Mouse (Mus musculus) embryonic facial prominence, embryonic 11.5 days (tissue): ENCODE measurements around the gene Ppfia4. TPM values are rescaled to one million over a fixed set of nuclear protein-coding genes. Genes with fewer than 3 reads are reported as not detected.

Source experiments
- ATAC-seq: fragments of 200-750 bp; cut with Nextera tagmentation; replicated peaks from 2 replicates; pipeline ENCODE4 v1.8.0; 2017; ENCODE audit warnings: low read depth; ENCODE audit not compliant: insufficient number of reproducible peaks, low FRiP score, low TSS enrichment
- DNase-seq: peaks from one replicate; pipeline ENCODE4 v3.0.0-alpha.2; 2015; ENCODE audit warnings: low spot score
- H3K27ac ChIP-seq: fragments of 300-500 bp; sonication (generic); replicated peaks from 2 replicates; pipeline ENCODE4 v1.5.1; 2014; ENCODE audit warnings: mild to moderate bottlenecking, low read depth, low read length, control low read depth
- H3K27me3 ChIP-seq: fragments of 300-500 bp; sonication (generic); 2 replicates; pipeline ENCODE4 v1.6.1; 2014; ENCODE audit warnings: mild to moderate bottlenecking, low read length, moderate library complexity, mixed read lengths; ENCODE audit not compliant: control insufficient read depth, insufficient read depth
- H3K36me3 ChIP-seq: fragments of 300-500 bp; sonication (generic); replicated peaks from 2 replicates; pipeline ENCODE4 v1.6.1; 2014; ENCODE audit warnings: low read depth, mild to moderate bottlenecking, low read length, moderate library complexity, mixed read lengths; ENCODE audit not compliant: control insufficient read depth, insufficient read depth
- H3K4me1 ChIP-seq: fragments of 300-500 bp; sonication (generic); 2 replicates; pipeline ENCODE4 v1.6.1; 2014; ENCODE audit warnings: low read length, mixed read lengths; ENCODE audit not compliant: control insufficient read depth, insufficient read depth
- H3K4me2 ChIP-seq: fragments of 300-500 bp; sonication (generic); 2 replicates; pipeline ENCODE4 v1.6.1; 2014; ENCODE audit warnings: low read depth, mild to moderate bottlenecking, control low read depth, low read length, moderate library complexity
- H3K4me3 ChIP-seq: fragments of 300-500 bp; sonication (generic); 2 replicates; pipeline ENCODE4 v1.5.1; 2014; ENCODE audit warnings: low read depth, low read length, control low read depth
- H3K9ac ChIP-seq: fragments of 300-500 bp; sonication (generic); replicated peaks from 2 replicates; pipeline ENCODE4 v1.6.1; 2014; ENCODE audit warnings: mild to moderate bottlenecking, control low read depth, low read length
- H3K9me3 ChIP-seq: fragments of 300-500 bp; sonication (generic); replicated peaks from 2 replicates; pipeline ENCODE4 v1.6.1; 2016; ENCODE audit warnings: mild to moderate bottlenecking, low read length, inconsistent platforms, mixed read lengths; ENCODE audit not compliant: control insufficient read depth
- WGBS: fragments of 180-500 bp; shearing (Covaris S2); extraction: QIAGEN DNeasy Blood & Tissue Kit; methylation state at CpG from one replicate; pipeline ENCODE4 v1.1.7; 2014; 5-methylcytosine and 5-hydroxymethylcytosine counted together
- polyA plus RNA-seq: library from polyadenylated mRNA; unstranded; fragments of >200 nt; fragmentation: Nextera tagmentation; extraction: Ambion mirVana; gene quantifications from 2 replicates; pipeline ENCODE4 v1.2.1, GENCODE M21; 2014

Gene Ppfia4
- polyA plus RNA-seq, 1 experiment from 2014 or later: 2.2 TPM

DNA sequence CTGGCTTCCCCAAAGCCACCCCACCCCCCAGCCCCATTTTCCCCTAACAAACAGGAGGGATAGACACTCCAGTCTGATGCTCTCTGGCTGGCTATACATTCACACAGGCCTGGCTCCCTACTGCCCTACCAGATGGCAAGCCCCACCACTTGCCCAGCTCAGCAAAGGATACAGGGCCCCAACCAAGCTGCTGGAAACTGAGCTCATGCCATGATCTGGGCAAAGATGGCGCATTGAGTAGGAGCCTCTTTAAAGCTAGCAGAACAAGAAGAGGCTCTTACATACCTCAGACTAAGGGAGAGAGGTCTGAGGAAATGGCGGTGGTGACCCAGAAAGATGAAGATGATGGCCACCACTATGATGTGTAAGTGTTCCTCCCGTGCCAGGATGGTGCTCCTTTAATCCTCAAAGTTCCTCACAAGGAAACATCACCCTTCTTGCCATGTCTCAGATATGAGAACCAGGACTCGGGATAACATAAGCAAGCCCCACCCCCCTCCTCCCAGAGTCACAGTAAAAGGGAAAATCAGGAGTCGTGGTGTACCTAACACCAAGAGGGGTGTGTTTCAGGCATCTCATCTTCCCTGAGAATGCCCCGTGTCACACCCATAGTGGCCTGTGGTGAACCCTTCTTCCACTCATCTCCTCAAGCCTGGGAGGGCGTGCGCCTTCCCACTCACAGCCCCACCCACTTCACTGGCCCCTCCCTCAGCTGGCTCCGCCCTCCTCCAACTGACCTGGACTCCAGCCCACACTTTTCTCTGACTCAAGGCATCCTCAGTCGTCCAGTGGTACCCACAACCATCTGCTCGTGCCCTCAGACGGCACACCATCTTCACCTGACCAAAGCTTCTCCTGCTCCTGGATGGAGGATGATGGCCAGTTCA is 3.4 kb upstream of the Ppfia4 start:
- Histone ChIP-seq H3K9ac (no peak overlapping the region), H3K36me3 (no peaks in the 10 kb centered on the region), H3K4me1 (no peaks in the 10 kb centered on the region), H3K27ac (no peak overlapping the region), H3K9me3 (no peaks in the 10 kb centered on the region), H3K27me3 (no peaks in the 10 kb centered on the region), H3K4me2 (no peak overlapping the region), H3K4me3 (no peak overlapping the region)
- DNase-seq (no peak), ATAC-seq (no peak)
- WGBS: 77% methylated on average over 12 of the region's 12 CpGs

DNA sequence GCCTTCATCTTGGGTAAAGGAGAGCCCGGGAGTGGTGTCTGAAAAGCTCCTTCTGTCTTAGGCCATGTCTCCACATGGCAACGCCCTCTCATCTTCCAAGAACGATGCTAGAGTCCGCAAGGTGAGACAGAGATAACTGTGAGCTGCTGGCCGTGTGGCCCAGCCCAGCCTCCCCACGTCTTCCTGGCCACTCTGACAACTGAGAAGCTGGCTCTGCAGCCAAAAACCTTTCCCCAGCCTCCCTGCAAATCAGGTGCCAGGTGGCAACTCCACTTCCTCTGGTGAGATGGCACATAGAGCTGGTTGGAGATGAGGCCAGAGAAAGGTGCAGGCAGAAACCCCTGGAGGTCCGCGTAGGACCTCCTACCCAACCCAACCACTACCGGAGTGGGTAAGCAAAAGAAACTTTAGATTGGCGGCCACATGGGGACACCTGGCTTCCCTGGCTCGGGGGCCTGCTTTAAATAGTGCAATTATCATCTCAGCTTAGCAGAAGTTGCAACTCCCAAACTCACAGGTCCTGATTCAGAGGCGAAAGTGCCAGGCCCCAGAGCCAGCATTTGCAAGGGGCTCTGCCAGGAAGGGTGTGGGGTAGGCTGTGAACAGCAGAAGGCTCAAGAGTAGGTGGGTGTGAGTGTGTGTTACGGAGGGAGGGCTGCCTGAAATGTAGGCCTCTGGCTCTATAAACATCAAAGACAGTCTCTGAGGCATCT is 2.6 kb upstream of the Ppfia4 start:
- H3K9ac ChIP-seq: no peak overlapping the region
- H3K9me3 ChIP-seq: no peaks in the 10 kb centered on the region
- 73% methylated on average over 13 of the region's 13 CpGs for WGBS
- no peak overlapping the region for H3K4me3 ChIP-seq
- ATAC-seq (no peak), DNase-seq (no peak)
- no peaks in the 10 kb centered on the region for H3K27me3 ChIP-seq
- H3K36me3 ChIP-seq: no peaks in the 10 kb centered on the region
- H3K27ac ChIP-seq: no peak overlapping the region
- no peak overlapping the region for H3K4me2 ChIP-seq
- H3K4me1 ChIP-seq: no peaks in the 10 kb centered on the region

DNA sequence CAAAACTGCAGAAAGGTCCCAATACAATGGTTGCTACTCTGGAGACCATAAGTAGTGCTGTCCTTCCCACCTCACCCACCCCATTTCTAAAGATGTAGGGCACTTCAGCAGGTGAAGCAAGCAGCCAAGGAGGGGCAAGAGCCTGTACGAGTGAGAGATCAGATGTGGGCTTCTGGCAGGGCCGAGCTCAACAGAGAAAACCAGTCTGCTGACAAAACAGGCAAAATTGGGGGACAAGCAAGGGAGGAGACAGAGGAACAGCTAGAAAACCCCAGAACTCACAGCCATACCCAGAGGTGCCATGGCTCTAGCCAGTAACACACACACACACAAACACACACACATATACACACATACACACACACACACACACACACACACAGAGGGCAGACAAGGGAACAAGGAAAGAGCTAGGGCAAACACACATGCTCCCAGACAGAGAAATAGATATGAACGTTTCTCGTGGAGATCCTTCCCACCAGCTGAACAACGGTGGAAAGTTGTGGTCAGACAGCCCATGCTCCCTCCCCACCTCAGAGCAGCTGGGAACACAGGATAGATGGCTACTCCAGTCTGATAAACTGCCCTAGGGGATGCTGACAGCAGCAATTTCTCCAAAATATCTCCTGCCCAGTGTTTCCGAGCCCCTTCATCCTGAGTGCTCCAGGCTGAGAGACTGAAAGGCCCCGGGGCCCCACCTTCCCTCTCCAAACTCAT is 1.5 kb upstream of the Ppfia4 start:
- H3K4me2 ChIP-seq: no peak overlapping the region
- no peaks in the 10 kb centered on the region for H3K9me3 ChIP-seq
- ATAC-seq (no peak), DNase-seq (no peak)
- H3K4me1 ChIP-seq: no peaks in the 10 kb centered on the region
- H3K9ac ChIP-seq: no peak overlapping the region
- H3K4me3 ChIP-seq: no peak overlapping the region
- H3K27ac ChIP-seq: no peak overlapping the region
- no peaks in the 10 kb centered on the region for H3K36me3 ChIP-seq
- no peaks in the 10 kb centered on the region for H3K27me3 ChIP-seq
- 76% methylated on average over 7 of the region's 7 CpGs for WGBS

DNA sequence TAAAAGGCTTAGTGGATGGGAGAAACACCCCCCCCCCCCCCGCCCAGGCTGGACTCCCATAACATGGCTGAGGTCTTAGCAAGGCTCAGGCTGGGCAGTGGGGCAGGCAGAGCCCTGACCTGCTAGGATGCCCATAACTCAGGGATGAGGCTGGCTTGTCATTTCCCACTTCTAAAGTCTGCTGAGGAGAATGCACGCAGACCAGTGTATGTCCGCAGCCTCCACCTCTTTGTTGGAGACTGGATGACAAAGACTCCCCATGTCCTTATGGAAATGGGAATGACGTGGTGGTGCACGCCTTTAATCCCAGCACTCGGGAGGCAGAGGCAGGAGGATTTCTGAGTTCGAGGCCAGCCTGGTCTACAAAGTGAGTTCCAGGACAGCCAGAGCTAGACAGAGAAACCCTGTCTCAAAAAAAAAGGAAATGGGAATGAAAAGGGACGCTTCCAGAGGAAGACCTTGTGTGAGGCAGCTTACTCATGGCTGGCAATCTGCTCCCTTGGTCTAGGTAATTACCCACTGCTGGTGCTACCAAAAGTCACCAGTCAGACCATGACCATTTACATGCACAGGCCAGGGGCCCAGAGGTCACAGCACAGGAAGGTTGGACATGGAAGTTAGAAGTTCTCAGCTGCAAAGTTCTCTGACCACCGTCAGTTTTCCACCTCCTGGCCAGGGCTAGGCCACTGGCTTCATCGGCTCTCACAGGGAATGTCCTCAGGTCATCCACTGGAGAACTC is 813 bp upstream of the Ppfia4 start:
- WGBS: 84% methylated on average over 10 of the region's 10 CpGs
- Histone ChIP-seq H3K4me1 (no peaks in the 10 kb centered on the region), H3K9ac (no peak overlapping the region), H3K4me3 (no peak overlapping the region), H3K9me3 (no peaks in the 10 kb centered on the region), H3K4me2 (no peak overlapping the region), H3K36me3 (no peaks in the 10 kb centered on the region), H3K27me3 (no peaks in the 10 kb centered on the region), H3K27ac (no peak overlapping the region)
- ATAC-seq: no peak
- DNase-seq: no peak

DNA sequence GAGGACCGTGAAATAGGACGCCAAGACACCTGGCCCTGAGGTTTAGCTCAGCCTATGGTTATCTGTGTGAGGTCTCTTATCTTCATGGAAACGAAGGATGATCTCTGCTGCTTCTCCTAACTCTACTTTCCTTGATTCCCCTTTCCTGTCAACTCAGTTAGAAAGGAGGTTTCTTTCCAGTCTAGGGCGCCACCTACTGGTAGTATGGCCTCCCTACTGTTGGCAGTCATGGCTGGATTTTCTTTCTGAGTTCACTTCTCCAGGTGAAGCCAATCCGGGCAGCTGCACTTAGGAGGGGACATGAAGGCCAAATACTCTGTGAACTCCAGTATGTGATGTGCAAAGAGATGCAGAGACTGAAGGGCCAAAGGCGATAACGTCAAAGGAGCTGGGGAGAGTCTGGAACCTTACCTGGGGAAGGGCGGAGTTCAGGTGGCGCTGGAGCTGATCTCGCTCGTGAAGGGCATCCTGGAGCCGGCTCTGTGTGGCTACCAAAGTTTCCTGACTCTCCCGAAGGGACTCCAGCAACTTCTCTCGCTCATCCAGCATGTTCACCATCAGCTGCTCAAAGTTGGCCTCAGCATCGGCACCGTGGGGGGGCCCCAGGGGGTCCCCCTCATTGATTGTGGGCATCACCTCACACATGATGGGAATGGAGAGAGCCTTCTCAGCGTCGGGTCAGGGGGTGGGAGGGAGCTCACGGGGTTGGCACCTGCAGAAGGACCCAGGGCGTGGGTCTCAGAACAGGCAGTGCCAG is 671 bp downstream of the Ppfia4 start:
- no peak overlapping the region for H3K27ac ChIP-seq
- no peak overlapping the region for H3K4me3 ChIP-seq
- H3K4me2 ChIP-seq: no peak overlapping the region
- H3K4me1 ChIP-seq: no peaks in the 10 kb centered on the region
- ATAC-seq (no peak), DNase-seq (peak; percentile 91)
- no peaks in the 10 kb centered on the region for H3K9me3 ChIP-seq
- no peaks in the 10 kb centered on the region for H3K36me3 ChIP-seq
- no peaks in the 10 kb centered on the region for H3K27me3 ChIP-seq
- no peak overlapping the region for H3K9ac ChIP-seq
- WGBS: 60% methylated on average over 20 of the region's 20 CpGs

DNA sequence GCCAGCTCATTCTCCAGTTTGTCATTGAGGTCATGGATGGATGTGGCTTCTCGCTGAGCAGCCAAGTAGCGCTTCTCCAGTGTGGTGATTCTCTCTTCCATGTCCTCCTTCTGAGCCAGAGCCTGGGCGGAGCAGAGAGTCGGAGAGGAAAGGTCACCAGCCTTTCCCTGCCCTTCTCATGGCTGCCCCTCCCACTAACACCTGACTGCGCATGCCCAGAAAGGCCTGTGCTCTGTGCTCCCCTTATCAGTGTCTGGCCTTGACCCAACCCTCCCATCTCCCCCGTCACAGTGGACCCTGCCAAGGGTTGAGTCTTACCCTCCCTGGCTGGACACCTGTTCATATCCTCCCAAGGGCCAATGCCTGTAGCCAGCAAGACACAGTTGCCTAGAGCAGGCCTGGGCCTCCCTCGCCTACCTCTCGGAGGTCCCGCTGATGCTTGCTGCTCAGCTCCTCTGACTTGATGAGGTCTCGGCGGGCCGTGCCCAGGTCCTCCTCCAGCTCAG is 5.8 kb downstream of the Ppfia4 start:
- H3K27me3 ChIP-seq: no peaks in the 10 kb centered on the region
- 91% methylated on average over 12 of the region's 12 CpGs for WGBS
- H3K9ac ChIP-seq: no peak overlapping the region
- H3K4me2 ChIP-seq: no peak overlapping the region
- no peaks in the 10 kb centered on the region for H3K36me3 ChIP-seq
- H3K4me1 ChIP-seq: no peaks in the 10 kb centered on the region
- no peak overlapping the region for H3K4me3 ChIP-seq
- H3K9me3 ChIP-seq: no peaks in the 10 kb centered on the region
- H3K27ac ChIP-seq: no peak overlapping the region
- no peak for DNase-seq
- ATAC-seq: no peak

DNA sequence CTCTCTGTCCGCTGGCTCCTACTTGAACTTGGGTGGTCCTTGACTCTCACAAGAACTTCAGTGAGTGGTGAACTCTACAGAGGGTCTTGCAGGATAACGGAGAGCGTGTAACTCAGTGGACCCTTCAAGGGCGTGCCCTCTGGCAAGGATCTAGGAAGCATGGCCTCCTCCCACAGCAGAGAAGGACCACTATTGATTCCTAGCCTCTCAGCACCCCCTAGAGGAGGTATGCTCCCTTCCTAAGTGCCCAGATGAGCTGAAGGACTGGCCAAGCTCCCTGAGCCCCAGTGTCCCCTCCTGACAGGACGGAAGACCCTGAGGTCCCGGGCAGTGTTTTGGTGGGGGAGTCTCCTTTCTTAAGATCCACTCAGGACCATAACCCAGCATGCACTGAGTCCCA is 10.1 kb downstream of the Ppfia4 start:
- Histone ChIP-seq H3K9ac (no peak overlapping the region), H3K36me3 (no peaks in the 10 kb centered on the region), H3K4me2 (no peak overlapping the region), H3K4me1 (no peaks in the 10 kb centered on the region), H3K9me3 (no peaks in the 10 kb centered on the region), H3K27me3 (no peaks in the 10 kb centered on the region), H3K4me3 (no peak overlapping the region), H3K27ac (no peak overlapping the region)
- ATAC-seq: no peak
- no peak for DNase-seq
- WGBS: 87% methylated on average over 6 of the region's 6 CpGs
